Mouse (Mus musculus) T-helper 17 cell (primary cell): ENCODE data around the gene Tnfaip1.

Source experiments
- in situ Hi-C, 2 experiments: fragments of 300-600 bp; cut with MboI, MseI; formaldehyde crosslinking; loops; 1 replicate in 1 of 2; 2 replicates in 1 of 2; pipeline ENCODE4 v1.15.1; 2025; ENCODE audit warnings: high pct_unique_total_duplicates in 2 of 2

Gene Tnfaip1

GRCm38 (mm10) chr11:78544449-78545111 lies 8.4 kb upstream of the Tnfaip1 start:
- in situ Hi-C loops: no loop called here

- in situ Hi-C loops: no loop called here
Observed at GRCm38 (mm10) chr11:78540358-78540757, 4.2 kb upstream of the Tnfaip1 start.

GRCm38 (mm10) chr11:78536690-78537084 lies 555 bp upstream of the Tnfaip1 start:
- in situ Hi-C loops: loop anchor here (10.0 kb wide), 2 partner anchors 1042 to 1548 kb away; partner anchors contain the start of genes Atad5 (in 1 of the 2), Crlf3 (in 1 of the 2) and Git1 (in 1 of the 2)

GRCm38 (mm10) chr11:78535376-78536079 lies 604 bp downstream of the Tnfaip1 start:
- in situ Hi-C loops: loop anchor here (10.0 kb wide), 2 partner anchors 1041 to 1549 kb away; partner anchors contain the start of genes Atad5 (in 1 of the 2), Crlf3 (in 1 of the 2) and Git1 (in 1 of the 2)

- in situ Hi-C loops: loop anchor here (10.0 kb wide), 2 partner anchors 1040 to 1550 kb away; partner anchors contain the start of genes Atad5 (in 1 of the 2), Crlf3 (in 1 of the 2) and Git1 (in 1 of the 2)
Observed at GRCm38 (mm10) chr11:78534516-78534915, 1.6 kb downstream of the Tnfaip1 start.

GRCm38 (mm10) chr11:78531515-78531914 lies 4.6 kb downstream of the Tnfaip1 start:
- in situ Hi-C loops: loop anchor here (10.0 kb wide), 2 partner anchors 1037 to 1553 kb away; partner anchors contain the start of genes Atad5 (in 1 of the 2), Crlf3 (in 1 of the 2) and Git1 (in 1 of the 2)

GRCm38 (mm10) chr11:78531046-78531445 lies 5.1 kb downstream of the Tnfaip1 start:
- in situ Hi-C loops: loop anchor here (10.0 kb wide), 2 partner anchors 1036 to 1554 kb away; partner anchors contain the start of genes Atad5 (in 1 of the 2), Crlf3 (in 1 of the 2) and Git1 (in 1 of the 2)

GRCm38 (mm10) chr11:78530001-78530400 lies 6.1 kb downstream of the Tnfaip1 start:
- in situ Hi-C loops: loop anchor here (10.0 kb wide), 2 partner anchors 1035 to 1555 kb away; partner anchors contain the start of genes Atad5 (in 1 of the 2), Crlf3 (in 1 of the 2) and Git1 (in 1 of the 2)

GRCm38 (mm10) chr11:78528714-78529113 lies 7.4 kb downstream of the Tnfaip1 start:
- in situ Hi-C loops: no loop called here

- in situ Hi-C loops: no loop called here
Observed at GRCm38 (mm10) chr11:78524838-78525237, 11.3 kb downstream of the Tnfaip1 start.

- in situ Hi-C loops: no loop called here
Observed at GRCm38 (mm10) chr11:78523241-78523955, 12.7 kb downstream of the Tnfaip1 start.

- in situ Hi-C loops: no loop called here
Observed at GRCm38 (mm10) chr11:78522481-78522997, 13.6 kb downstream of the Tnfaip1 start.

GRCm38 (mm10) chr11:78521880-78522279 lies 14.3 kb downstream of the Tnfaip1 start:
- in situ Hi-C loops: no loop called here

GRCm38 (mm10) chr11:78518931-78519330 lies 17.2 kb downstream of the Tnfaip1 start:
- in situ Hi-C loops: no loop called here

GRCm38 (mm10) chr11:78515549-78516325 lies 20.4 kb downstream of the Tnfaip1 start:
- in situ Hi-C loops: no loop called here

GRCm38 (mm10) chr11:78513106-78513790 lies 22.9 kb downstream of the Tnfaip1 start:
- in situ Hi-C loops: no loop called here

GRCm38 (mm10) chr11:78512025-78512957 lies 23.8 kb downstream of the Tnfaip1 start, which contains the start of the genes Tmem199 and Poldip2:
Gene Tmem199 (minus strand): TSS chr11:78512172.
Gene Poldip2 (plus strand): TSS chr11:78512193.
- in situ Hi-C loops: no loop called here

GRCm38 (mm10) chr11:78509148-78509547 lies 27.0 kb downstream of the Tnfaip1 start:
- in situ Hi-C loops: no loop called here

- in situ Hi-C loops: no loop called here
Observed at GRCm38 (mm10) chr11:78505430-78505829, 30.7 kb downstream of the Tnfaip1 start.
